Mouse (Mus musculus): ENCODE results near the gene Tmem109. TPM values are rescaled to one million over a fixed set of nuclear protein-coding genes. Genes with fewer than 3 reads are reported as not detected.

Gene Tmem109
- polyA plus RNA-seq, 1 experiment: 71.8 TPM

DNA sequence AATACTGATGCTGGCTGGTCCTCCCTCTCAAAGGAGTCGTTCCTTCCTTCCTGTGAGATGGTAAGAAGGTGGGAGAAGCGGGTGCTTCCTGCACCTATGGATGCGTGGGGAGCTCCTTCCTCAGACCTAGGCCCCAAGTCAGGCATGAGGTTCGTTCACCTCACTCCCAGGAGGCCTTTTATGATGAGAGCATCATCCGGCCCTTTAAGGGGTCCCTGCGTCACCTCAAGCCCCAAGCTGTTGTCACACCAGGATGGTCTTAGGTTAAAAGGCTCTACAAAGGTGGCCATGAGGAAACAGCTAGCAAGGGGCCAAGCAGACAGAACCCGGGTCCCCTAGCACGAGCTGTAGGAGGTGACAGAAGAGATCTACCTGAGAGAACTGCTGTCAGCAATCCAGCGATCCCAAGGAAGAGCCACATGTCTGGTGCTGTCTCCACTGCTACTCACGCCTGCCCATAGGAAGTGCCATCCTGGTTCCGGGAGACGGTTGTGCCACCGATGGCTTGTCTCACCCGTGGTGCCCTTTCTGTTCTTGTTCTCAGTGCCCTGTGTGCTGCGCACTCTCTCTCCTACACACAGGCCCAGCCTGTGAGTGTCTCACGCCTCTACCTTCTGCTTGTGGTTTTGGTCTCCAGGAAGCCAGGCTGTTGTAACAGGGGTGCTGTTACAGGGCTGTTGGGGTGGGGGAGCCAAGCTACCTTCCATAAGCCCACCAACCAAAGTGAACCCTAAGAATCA, 52.2 kb downstream of the Tmem109 start, which contains the start of gene Cd6:
TSS of gene Cd6 (minus strand) at position 623 of the 740 bp plus-strand sequence.
- Histone ChIP-seq H3K4me3 (ENCODE audit: control insufficient read depth, insufficient read depth, low read length) (peak within 1 kb of the TSS; percentile 74), H3K4me1 (replicated peaks; ENCODE audit: control insufficient read depth, insufficient read depth, low read length) (peaks cover 35% of the 10 kb centered on the region), H3K36me3 (ENCODE audit: control insufficient read depth, insufficient read depth, low read length) (no peaks in the 10 kb centered on the region), H3K27me3 (ENCODE audit: control insufficient read depth, insufficient read depth, low read length) (no peaks in the 10 kb centered on the region), H3K27ac (ENCODE audit: control insufficient read depth, insufficient read depth, low read length) (peak within 1 kb of the TSS; percentile 92)
- TF ChIP-seq CTCF (IDR thresholded peaks at IDR 0.05; ENCODE audit: borderline replicate concordance, control insufficient read depth, extremely low read depth, insufficient read depth, low read length, poor library complexity): 0 out of 2 replicates have a peak, but pooled peaks have one; percentile 22
- peak; percentile 90 for TF ChIP-seq POLR2A (IDR thresholded peaks at IDR 0.05; ENCODE audit: control insufficient read depth, extremely low read depth, insufficient read depth, low read length, poor library complexity)
- DNase-seq: peak; percentile 76
- 24% methylated on average over 16 of the region's 16 CpGs for WGBS

DNA sequence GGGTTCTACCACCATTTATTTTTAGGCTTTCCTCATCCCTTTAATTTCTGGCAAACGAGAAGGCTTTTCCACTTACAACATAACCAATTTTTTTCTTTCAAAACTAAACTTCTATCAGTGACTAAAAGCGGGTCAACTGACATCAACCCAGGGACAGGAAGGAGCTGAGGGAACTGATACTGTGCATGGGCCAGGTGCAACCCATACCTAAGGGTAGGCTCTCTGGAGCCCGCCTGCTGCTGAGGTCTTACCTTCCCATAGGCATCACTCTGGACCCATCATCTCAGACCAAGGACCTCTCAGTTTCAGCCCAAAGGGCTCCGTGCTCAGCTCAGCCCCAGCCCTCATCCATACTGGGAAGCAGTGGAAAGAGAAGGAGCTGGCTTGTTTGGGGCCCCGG, 53.5 kb downstream of the Tmem109 start:
- peak overlapping the region; percentile 92 for H3K27ac ChIP-seq (ENCODE audit: control insufficient read depth, insufficient read depth, low read length)

DNA sequence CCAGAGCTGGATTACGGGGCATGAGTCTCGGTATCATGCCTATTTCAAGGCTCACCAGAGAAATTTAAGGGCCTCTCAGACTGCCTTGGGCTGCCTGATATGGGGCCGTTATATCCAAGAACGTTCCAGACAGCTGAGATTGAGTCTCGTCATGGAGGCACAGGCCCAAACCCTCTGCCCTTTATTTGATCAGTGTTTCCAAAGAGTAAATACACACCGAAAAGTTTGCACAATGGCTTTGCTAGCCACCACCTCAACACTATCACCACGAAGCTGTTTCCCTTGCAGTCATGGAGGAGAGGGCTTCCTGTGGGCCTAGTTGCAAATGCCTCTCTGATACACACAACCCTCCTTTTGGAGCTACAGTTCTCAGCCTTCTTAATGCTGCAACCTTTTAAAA, 57.7 kb downstream of the Tmem109 start:
- H3K27me3 ChIP-seq (ENCODE audit: control insufficient read depth, insufficient read depth, low read length): no peaks in the 10 kb centered on the region
- H3K4me3 ChIP-seq (ENCODE audit: control insufficient read depth, insufficient read depth, low read length): no peak overlapping the region
- H3K36me3 ChIP-seq (ENCODE audit: control insufficient read depth, insufficient read depth, low read length): peaks cover 19% of the 10 kb centered on the region
- H3K4me1 ChIP-seq (replicated peaks; ENCODE audit: control insufficient read depth, insufficient read depth, low read length): peaks cover 51% of the 10 kb centered on the region
- DNase-seq: no peak
- H3K27ac ChIP-seq (ENCODE audit: control insufficient read depth, insufficient read depth, low read length): no peak overlapping the region
- 88% methylated on average over 7 of the region's 7 CpGs for WGBS
- TF ChIP-seq POLR2A (IDR thresholded peaks at IDR 0.05; ENCODE audit: control insufficient read depth, extremely low read depth, insufficient read depth, low read length, poor library complexity): no peak
- TF ChIP-seq CTCF (IDR thresholded peaks at IDR 0.05; ENCODE audit: borderline replicate concordance, control insufficient read depth, extremely low read depth, insufficient read depth, low read length, poor library complexity): no peak

More for the DNA sequence above, 53.5 kb downstream of the Tmem109 start:
- DNase-seq: peak; percentile 47
- Histone ChIP-seq H3K4me3 (ENCODE audit: control insufficient read depth, insufficient read depth, low read length) (peak overlapping the region; percentile 74), H3K27me3 (ENCODE audit: control insufficient read depth, insufficient read depth, low read length) (no peaks in the 10 kb centered on the region), H3K4me1 (replicated peaks; ENCODE audit: control insufficient read depth, insufficient read depth, low read length) (peaks cover 42% of the 10 kb centered on the region), H3K36me3 (ENCODE audit: control insufficient read depth, insufficient read depth, low read length) (peaks cover 4% of the 10 kb centered on the region; the same call in 1 of the 2 replicates)
- TF ChIP-seq CTCF (IDR thresholded peaks at IDR 0.05; ENCODE audit: borderline replicate concordance, control insufficient read depth, extremely low read depth, insufficient read depth, low read length, poor library complexity): no peak
- peak; percentile 46; the same call in 1 of the 2 replicates for TF ChIP-seq POLR2A (IDR thresholded peaks at IDR 0.05; ENCODE audit: control insufficient read depth, extremely low read depth, insufficient read depth, low read length, poor library complexity)
- 45% methylated on average over 5 of the region's 5 CpGs for WGBS

DNA sequence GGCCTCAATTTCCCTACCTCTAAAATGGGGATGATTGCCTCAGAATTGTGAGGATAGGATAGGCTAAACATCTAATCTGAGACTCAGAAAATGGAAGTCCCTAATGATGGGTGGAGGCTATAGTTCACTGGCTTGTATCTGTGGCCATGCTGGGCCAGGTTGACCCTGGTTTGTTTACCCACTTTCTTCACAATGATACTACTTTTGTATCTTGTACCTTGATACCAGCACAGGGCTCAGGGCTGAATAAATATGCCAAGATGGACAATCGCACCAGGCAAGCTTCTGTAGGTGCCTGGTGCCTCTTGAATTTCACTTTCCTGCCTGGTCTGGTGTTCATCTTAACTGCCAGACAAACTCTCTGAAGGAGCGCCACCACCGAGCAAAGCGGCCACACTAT, 59.3 kb downstream of the Tmem109 start:
- Histone ChIP-seq H3K4me3 (ENCODE audit: control insufficient read depth, insufficient read depth, low read length) (no peak overlapping the region), H3K4me1 (replicated peaks; ENCODE audit: control insufficient read depth, insufficient read depth, low read length) (peaks cover 46% of the 10 kb centered on the region), H3K27me3 (ENCODE audit: control insufficient read depth, insufficient read depth, low read length) (no peaks in the 10 kb centered on the region), H3K36me3 (ENCODE audit: control insufficient read depth, insufficient read depth, low read length) (peaks cover 23% of the 10 kb centered on the region), H3K27ac (ENCODE audit: control insufficient read depth, insufficient read depth, low read length) (no peak overlapping the region)
- TF ChIP-seq CTCF (IDR thresholded peaks at IDR 0.05; ENCODE audit: borderline replicate concordance, control insufficient read depth, extremely low read depth, insufficient read depth, low read length, poor library complexity): no peak
- no peak for TF ChIP-seq POLR2A (IDR thresholded peaks at IDR 0.05; ENCODE audit: control insufficient read depth, extremely low read depth, insufficient read depth, low read length, poor library complexity)
- WGBS: 96% methylated on average over 4 of the region's 4 CpGs
- no peak for DNase-seq

DNA sequence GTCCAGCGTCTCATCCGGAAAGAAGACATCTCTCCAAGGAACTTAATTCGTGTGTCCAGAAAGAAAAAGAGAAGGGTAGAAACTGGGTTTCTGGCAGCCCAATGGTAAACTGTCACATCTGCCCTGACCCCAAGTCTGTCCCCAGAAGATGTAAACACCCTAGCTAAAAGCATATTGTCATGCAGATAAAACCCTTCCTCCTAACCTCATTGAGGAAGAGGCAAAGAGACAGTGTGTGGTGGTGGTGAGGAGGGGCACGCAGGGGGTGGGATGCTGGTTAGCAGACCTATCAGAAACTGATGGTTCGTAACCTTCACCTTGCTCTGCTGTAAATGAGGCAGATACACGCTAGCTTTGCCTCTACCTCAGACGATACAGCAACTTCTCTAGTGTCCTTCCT, 60.5 kb downstream of the Tmem109 start:
- WGBS: 59% methylated on average over 7 of the region's 7 CpGs
- peaks cover 23% of the 10 kb centered on the region for H3K36me3 ChIP-seq (ENCODE audit: control insufficient read depth, insufficient read depth, low read length)
- H3K27ac ChIP-seq (ENCODE audit: control insufficient read depth, insufficient read depth, low read length): no peak overlapping the region
- H3K4me1 ChIP-seq (replicated peaks; ENCODE audit: control insufficient read depth, insufficient read depth, low read length): peaks cover 45% of the 10 kb centered on the region
- TF ChIP-seq CTCF (IDR thresholded peaks at IDR 0.05; ENCODE audit: borderline replicate concordance, control insufficient read depth, extremely low read depth, insufficient read depth, low read length, poor library complexity): no peak
- no peak for TF ChIP-seq POLR2A (IDR thresholded peaks at IDR 0.05; ENCODE audit: control insufficient read depth, extremely low read depth, insufficient read depth, low read length, poor library complexity)
- no peaks in the 10 kb centered on the region for H3K27me3 ChIP-seq (ENCODE audit: control insufficient read depth, insufficient read depth, low read length)
- no peak for DNase-seq
- no peak overlapping the region for H3K4me3 ChIP-seq (ENCODE audit: control insufficient read depth, insufficient read depth, low read length)

Other genes with a start within 250 kb of the Tmem109 start
- gene Vwce, start 247.8 kb downstream of the Tmem109 start, polyA plus RNA-seq (2012; rRNA removed): 3.1 and 4.7 TPM in 2 replicates
- gene Pga5, start 203.9 kb downstream of the Tmem109 start, polyA plus RNA-seq (2012; rRNA removed): 0.46 and 0.59 TPM in 2 replicates
- gene Vps37c, start 193.3 kb downstream of the Tmem109 start, polyA plus RNA-seq (2012; rRNA removed): 38.2 and 40.4 TPM in 2 replicates
- gene Cd5, start 143.0 kb downstream of the Tmem109 start, polyA plus RNA-seq (2012; rRNA removed): 250 and 282 TPM in 2 replicates
- gene Cd6, start 51.9 kb downstream of the Tmem109 start, polyA plus RNA-seq (2012; rRNA removed): 317 and 321 TPM in 2 replicates
- 26.1 and 29.7 TPM in 2 replicates for gene Slc15a3, start 42.3 kb downstream of the Tmem109 start, polyA plus RNA-seq (2012; rRNA removed)
- 10.4 and 11.0 TPM in 2 replicates for gene Tmem132a, start 12.1 kb downstream of the Tmem109 start, polyA plus RNA-seq (2012; rRNA removed)
- gene Prpf19, start 13.2 kb upstream of the Tmem109 start, polyA plus RNA-seq (2012; rRNA removed): 349 and 357 TPM in 2 replicates
- gene Zp1, start 38.6 kb upstream of the Tmem109 start, polyA plus RNA-seq (2012; rRNA removed): 0.23 and 0.33 TPM in 2 replicates
- 0.73 and 1.0 TPM in 2 replicates for gene Ptgdr2, start 55.2 kb upstream of the Tmem109 start, polyA plus RNA-seq (2012; rRNA removed)
- 5.8 and 8.8 TPM in 2 replicates for gene Ccdc86, start 67.3 kb upstream of the Tmem109 start, polyA plus RNA-seq (2012; rRNA removed)
- 1.8 and 2.8 TPM in 2 replicates for gene Ms4a10, start 92.7 kb upstream of the Tmem109 start, polyA plus RNA-seq (2012; rRNA removed)
- not detected in 2 replicates for gene Ms4a15, start 111.2 kb upstream of the Tmem109 start, polyA plus RNA-seq (2012; rRNA removed)
- 0.28 and 0.38 TPM in 2 replicates for gene Ms4a18, start 136.0 kb upstream of the Tmem109 start, polyA plus RNA-seq (2012; rRNA removed)
- 0.70 and 1.8 TPM in 2 replicates for gene Ms4a8a, start 199.1 kb upstream of the Tmem109 start, polyA plus RNA-seq (2012; rRNA removed)
- 0.24 TPM in 1 of 2 replicates, not detected in the other for gene 1700017D01Rik, start 248.9 kb upstream of the Tmem109 start, polyA plus RNA-seq (2012; rRNA removed)